Mouse (Mus musculus): ENCODE measurements around the gene Klhdc4.

Gene Klhdc4

GRCm38 (mm10) chr8:121749501-121749900 lies 79.9 kb downstream of the Klhdc4 start:
- DNase-seq (ENCODE audit: low read depth) = no peak

Measured in induced T-regulatory cell, adult 2 months (primary cell).